Mouse (Mus musculus): ENCODE measurements at regions not wholly inside any gene's neighbourhood (a gene's known extent, or its start where the extent isn't known, plus 50 kb on each side); places are given as distances from the start of the nearest gene placed in this dataset.

DNA sequence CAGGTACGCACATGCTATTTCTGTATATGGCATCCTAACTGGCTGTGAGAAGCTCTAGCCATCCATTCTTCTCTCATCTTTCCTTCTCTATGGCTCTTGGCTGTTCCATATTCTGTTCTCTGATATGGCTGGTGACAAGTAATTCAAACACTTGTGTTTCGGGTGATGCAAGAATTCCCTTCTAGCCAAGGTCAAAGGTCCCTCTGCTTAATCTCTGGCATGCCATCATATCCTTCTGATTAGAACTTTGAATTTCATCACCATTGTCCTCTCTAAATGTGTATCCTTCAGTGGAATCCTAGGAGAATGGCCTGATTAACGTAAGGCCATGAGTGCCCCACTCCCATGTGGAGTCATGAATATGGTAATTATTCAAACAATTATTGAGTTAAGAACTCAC is 215.5 kb downstream of the Srek1 start:
- H3K27me3 ChIP-seq (ENCODE audit: control insufficient read depth, insufficient read depth, insufficient read length), result no peaks in the 10 kb centered on the region
- no peaks in the 10 kb centered on the region for H3K79me2 ChIP-seq (ENCODE audit: control insufficient read depth, insufficient read depth)
- H3K4me3 ChIP-seq, result no peak overlapping the region
- H3K36me3 ChIP-seq (ENCODE audit: control insufficient read depth, insufficient read depth), result no peaks in the 10 kb centered on the region
- H3ac ChIP-seq (ENCODE audit: control insufficient read depth, insufficient read length), result no peak overlapping the region
- H3K4me2 ChIP-seq (ENCODE audit: low read depth), result no peak overlapping the region
- TF ChIP-seq CEBPB (IDR thresholded peaks at IDR 0.05; ENCODE audit: insufficient read depth, poor library complexity, severe bottlenecking), result no peak
- TF ChIP-seq MYOD1 (IDR thresholded peaks at IDR 0.05; ENCODE audit: control insufficient read depth in 1 of 3, insufficient read length in 2 of 3, low read depth in 2 of 3), result no peak
- TF ChIP-seq E2F4 (IDR thresholded peaks at IDR 0.05; ENCODE audit: insufficient read depth), result no peak
- no peak for TF ChIP-seq SRF (IDR thresholded peaks at IDR 0.05; ENCODE audit: control insufficient read depth, insufficient read length, low read depth)
- TF ChIP-seq MAX (IDR thresholded peaks at IDR 0.05; ENCODE audit: low read depth), result no peak
- no peak for TF ChIP-seq POLR2A (IDR thresholded peaks at IDR 0.05; ENCODE audit: insufficient read length, low read depth)
- no peak for TF ChIP-seq MYOG (IDR thresholded peaks at IDR 0.05; ENCODE audit: control insufficient read depth in 1 of 3, insufficient read depth in 1 of 3, insufficient read length in 2 of 3, low read depth in 2 of 3)
- TF ChIP-seq TCF3 (IDR thresholded peaks at IDR 0.05; ENCODE audit: insufficient read length, low read depth), result no peak
- TF ChIP-seq POLR2AphosphoS2 (IDR thresholded peaks at IDR 0.05; ENCODE audit: insufficient read length, low read depth), result no peak
- TF ChIP-seq REST (IDR thresholded peaks at IDR 0.05; ENCODE audit: insufficient read depth, insufficient read length), result no peak
- TF ChIP-seq TCF12 (IDR thresholded peaks at IDR 0.05; ENCODE audit: insufficient read depth, poor library complexity, severe bottlenecking), result no peak
- TF ChIP-seq USF1 (IDR thresholded peaks at IDR 0.05; ENCODE audit: low read depth), result no peak

DNA sequence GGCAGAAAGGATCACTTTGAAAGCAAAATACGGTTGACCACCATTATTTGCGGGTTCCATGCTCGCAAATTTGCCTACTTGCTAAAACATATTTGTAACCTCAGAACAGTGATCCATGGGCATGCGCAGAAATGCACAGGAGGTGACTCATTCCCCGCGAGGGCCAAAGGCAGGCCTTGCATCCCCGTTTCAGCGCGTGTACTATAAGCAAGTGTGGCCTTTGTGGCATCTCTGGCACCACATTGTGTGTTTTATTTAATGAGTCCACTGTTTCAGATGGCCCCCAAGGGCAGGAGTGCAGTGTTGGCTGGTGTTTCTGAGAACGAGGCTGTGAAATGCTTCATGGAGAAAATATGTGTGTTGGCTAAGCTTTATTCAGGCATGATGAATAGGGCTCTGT is 205.3 kb upstream of the Mast4 start:
- H3K4me2 ChIP-seq (ENCODE audit: low read depth), result no peak overlapping the region
- H3K79me2 ChIP-seq (ENCODE audit: control insufficient read depth, insufficient read depth), result no peaks in the 10 kb centered on the region
- no peak overlapping the region for H3K4me3 ChIP-seq
- no peaks in the 10 kb centered on the region for H3K27me3 ChIP-seq (ENCODE audit: control insufficient read depth, insufficient read depth, insufficient read length)
- no peak overlapping the region for H3ac ChIP-seq (ENCODE audit: control insufficient read depth, insufficient read length)
- no peaks in the 10 kb centered on the region for H3K36me3 ChIP-seq (ENCODE audit: control insufficient read depth, insufficient read depth)
- TF ChIP-seq REST (IDR thresholded peaks at IDR 0.05; ENCODE audit: insufficient read depth, insufficient read length), result no peak
- TF ChIP-seq MAX (IDR thresholded peaks at IDR 0.05; ENCODE audit: low read depth), result no peak
- TF ChIP-seq POLR2A (IDR thresholded peaks at IDR 0.05; ENCODE audit: insufficient read length, low read depth), result no peak
- TF ChIP-seq E2F4 (IDR thresholded peaks at IDR 0.05; ENCODE audit: insufficient read depth), result no peak
- TF ChIP-seq TCF3 (IDR thresholded peaks at IDR 0.05; ENCODE audit: insufficient read length, low read depth), result no peak
- TF ChIP-seq MYOG (IDR thresholded peaks at IDR 0.05; ENCODE audit: control insufficient read depth in 1 of 3, insufficient read depth in 1 of 3, insufficient read length in 2 of 3, low read depth in 2 of 3), result no peak
- no peak for TF ChIP-seq POLR2AphosphoS2 (IDR thresholded peaks at IDR 0.05; ENCODE audit: insufficient read length, low read depth)
- TF ChIP-seq SRF (IDR thresholded peaks at IDR 0.05; ENCODE audit: control insufficient read depth, insufficient read length, low read depth), result no peak
- TF ChIP-seq TCF12 (IDR thresholded peaks at IDR 0.05; ENCODE audit: insufficient read depth, poor library complexity, severe bottlenecking), result no peak
- no peak for TF ChIP-seq CEBPB (IDR thresholded peaks at IDR 0.05; ENCODE audit: insufficient read depth, poor library complexity, severe bottlenecking)
- no peak for TF ChIP-seq MYOD1 (IDR thresholded peaks at IDR 0.05; ENCODE audit: control insufficient read depth in 1 of 3, insufficient read length in 2 of 3, low read depth in 2 of 3)
- TF ChIP-seq USF1 (IDR thresholded peaks at IDR 0.05; ENCODE audit: low read depth), result no peak

DNA sequence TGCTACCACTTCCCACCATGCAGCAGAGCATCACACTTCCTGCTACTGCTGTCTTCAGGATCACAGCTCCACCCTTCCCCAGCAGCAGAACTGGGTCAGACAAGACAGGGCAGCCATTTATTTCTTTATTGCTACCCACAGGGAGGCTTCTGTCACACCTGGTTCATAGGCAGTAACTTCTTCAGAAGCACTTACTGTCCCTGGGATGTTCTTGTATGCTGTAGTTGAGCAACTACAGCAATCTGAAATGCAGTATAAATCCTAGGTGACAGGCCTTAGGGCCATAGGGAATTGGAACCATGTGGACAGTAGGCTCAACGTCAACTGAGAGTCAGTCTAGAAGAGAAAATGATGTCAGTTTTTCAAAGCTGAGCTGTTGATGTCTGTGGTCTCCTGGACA is 179.5 kb upstream of the Mast4 start:
- Histone ChIP-seq H3K4me3 (no peak overlapping the region), H3K36me3 (ENCODE audit: control insufficient read depth, insufficient read depth) (no peaks in the 10 kb centered on the region), H3ac (ENCODE audit: control insufficient read depth, insufficient read length) (no peak overlapping the region), H3K27me3 (ENCODE audit: control insufficient read depth, insufficient read depth, insufficient read length) (no peaks in the 10 kb centered on the region), H3K79me2 (ENCODE audit: control insufficient read depth, insufficient read depth) (no peaks in the 10 kb centered on the region), H3K4me2 (ENCODE audit: low read depth) (no peak overlapping the region)
- TF ChIP-seq MYOD1 (IDR thresholded peaks at IDR 0.05; ENCODE audit: control insufficient read depth in 1 of 3, insufficient read length in 2 of 3, low read depth in 2 of 3) (no peak), MYOG (IDR thresholded peaks at IDR 0.05; ENCODE audit: control insufficient read depth in 1 of 3, insufficient read depth in 1 of 3, insufficient read length in 2 of 3, low read depth in 2 of 3) (no peak), TCF3 (IDR thresholded peaks at IDR 0.05; ENCODE audit: insufficient read length, low read depth) (no peak), SRF (IDR thresholded peaks at IDR 0.05; ENCODE audit: control insufficient read depth, insufficient read length, low read depth) (no peak), POLR2A (IDR thresholded peaks at IDR 0.05; ENCODE audit: insufficient read length, low read depth) (no peak), MAX (IDR thresholded peaks at IDR 0.05; ENCODE audit: low read depth) (no peak), CEBPB (IDR thresholded peaks at IDR 0.05; ENCODE audit: insufficient read depth, poor library complexity, severe bottlenecking) (no peak), USF1 (IDR thresholded peaks at IDR 0.05; ENCODE audit: low read depth) (no peak), TCF12 (IDR thresholded peaks at IDR 0.05; ENCODE audit: insufficient read depth, poor library complexity, severe bottlenecking) (no peak)

DNA sequence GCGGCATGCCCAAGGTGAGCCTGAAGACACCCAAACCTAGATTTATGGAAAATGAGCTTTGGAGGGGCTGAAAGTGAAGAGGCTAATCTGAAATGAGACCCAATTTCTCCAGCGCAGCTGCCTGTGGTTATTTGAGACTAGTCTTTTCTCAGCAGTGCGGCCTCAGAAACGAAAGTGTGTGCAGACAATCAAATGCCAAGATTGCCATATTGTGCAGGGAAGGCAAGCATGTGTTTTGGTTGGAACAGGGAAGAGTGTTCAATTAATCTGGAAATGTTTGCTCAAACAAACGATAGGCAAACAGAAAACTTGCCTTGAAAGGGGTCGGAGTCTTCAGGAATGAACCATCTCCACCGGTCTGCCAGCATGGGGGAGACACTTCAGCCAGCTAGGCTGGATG is 178.2 kb upstream of the Mast4 start:
- Histone ChIP-seq H3ac (ENCODE audit: control insufficient read depth, insufficient read length) (no peak overlapping the region), H3K27me3 (ENCODE audit: control insufficient read depth, insufficient read depth, insufficient read length) (no peaks in the 10 kb centered on the region), H3K4me2 (ENCODE audit: low read depth) (no peak overlapping the region), H3K79me2 (ENCODE audit: control insufficient read depth, insufficient read depth) (no peaks in the 10 kb centered on the region), H3K36me3 (ENCODE audit: control insufficient read depth, insufficient read depth) (no peaks in the 10 kb centered on the region), H3K4me3 (no peak overlapping the region)
- TF ChIP-seq CEBPB (IDR thresholded peaks at IDR 0.05; ENCODE audit: insufficient read depth, poor library complexity, severe bottlenecking) (no peak), REST (IDR thresholded peaks at IDR 0.05; ENCODE audit: insufficient read depth, insufficient read length) (no peak), SRF (IDR thresholded peaks at IDR 0.05; ENCODE audit: control insufficient read depth, insufficient read length, low read depth) (no peak), POLR2AphosphoS2 (IDR thresholded peaks at IDR 0.05; ENCODE audit: insufficient read length, low read depth) (no peak), POLR2A (IDR thresholded peaks at IDR 0.05; ENCODE audit: insufficient read length, low read depth) (no peak), TCF3 (IDR thresholded peaks at IDR 0.05; ENCODE audit: insufficient read length, low read depth) (no peak), E2F4 (IDR thresholded peaks at IDR 0.05; ENCODE audit: insufficient read depth) (no peak)

DNA sequence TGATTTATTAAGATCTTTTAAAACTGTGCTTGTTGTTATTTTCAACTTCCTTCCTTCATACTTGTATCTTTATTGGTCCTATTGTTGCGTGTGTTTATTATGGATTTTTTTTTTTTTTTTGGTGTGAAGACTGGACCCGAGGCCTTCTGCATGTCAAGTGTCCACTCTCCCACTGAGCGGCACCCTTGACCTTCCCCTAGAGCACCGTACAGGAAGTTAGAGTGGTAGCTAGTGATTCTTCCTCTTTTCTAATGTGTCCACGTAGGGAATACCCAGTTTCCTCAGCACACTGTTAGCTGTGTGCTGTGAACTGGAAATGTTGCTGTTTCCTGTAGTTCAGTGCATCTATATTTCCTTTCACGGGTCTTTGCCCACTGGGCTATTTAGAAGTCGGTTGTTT is 170.7 kb upstream of the Mast4 start:
- Histone ChIP-seq H3K4me3 (no peak overlapping the region), H3K79me2 (ENCODE audit: control insufficient read depth, insufficient read depth) (no peaks in the 10 kb centered on the region), H3K36me3 (ENCODE audit: control insufficient read depth, insufficient read depth) (no peaks in the 10 kb centered on the region), H3K4me2 (ENCODE audit: low read depth) (no peak overlapping the region), H3ac (ENCODE audit: control insufficient read depth, insufficient read length) (no peak overlapping the region), H3K27me3 (ENCODE audit: control insufficient read depth, insufficient read depth, insufficient read length) (no peaks in the 10 kb centered on the region)
- TF ChIP-seq POLR2A (IDR thresholded peaks at IDR 0.05; ENCODE audit: insufficient read length, low read depth) (no peak), SRF (IDR thresholded peaks at IDR 0.05; ENCODE audit: control insufficient read depth, insufficient read length, low read depth) (no peak), REST (IDR thresholded peaks at IDR 0.05; ENCODE audit: insufficient read depth, insufficient read length) (no peak), CEBPB (IDR thresholded peaks at IDR 0.05; ENCODE audit: insufficient read depth, poor library complexity, severe bottlenecking) (no peak), MYOG (IDR thresholded peaks at IDR 0.05; ENCODE audit: control insufficient read depth in 1 of 3, insufficient read depth in 1 of 3, insufficient read length in 2 of 3, low read depth in 2 of 3) (no peak), POLR2AphosphoS2 (IDR thresholded peaks at IDR 0.05; ENCODE audit: insufficient read length, low read depth) (no peak), MAX (IDR thresholded peaks at IDR 0.05; ENCODE audit: low read depth) (no peak), E2F4 (IDR thresholded peaks at IDR 0.05; ENCODE audit: insufficient read depth) (no peak), TCF3 (IDR thresholded peaks at IDR 0.05; ENCODE audit: insufficient read length, low read depth) (no peak), TCF12 (IDR thresholded peaks at IDR 0.05; ENCODE audit: insufficient read depth, poor library complexity, severe bottlenecking) (no peak), MYOD1 (IDR thresholded peaks at IDR 0.05; ENCODE audit: control insufficient read depth in 1 of 3, insufficient read length in 2 of 3, low read depth in 2 of 3) (no peak), USF1 (IDR thresholded peaks at IDR 0.05; ENCODE audit: low read depth) (no peak)

Data from myocyte (in vitro differentiated cells).